Mouse (Mus musculus) heart, embryonic 12.5 days (tissue): ENCODE data around the gene Plcl1. TPM values are rescaled to one million over a fixed set of nuclear protein-coding genes. Genes with fewer than 3 reads are reported as not detected.

ENCODE experiments used
- ATAC-seq: fragments of 200-750 bp; cut with Nextera tagmentation; 2 replicates; pipeline ENCODE4 v1.8.0; 2017; ENCODE audit warnings: moderate TSS enrichment, moderate library complexity; ENCODE audit not compliant: insufficient number of reproducible peaks, low FRiP score
- H3K27ac ChIP-seq: fragments of 300-500 bp; sonication (generic); 2 replicates; pipeline ENCODE4 v1.5.1; 2016; ENCODE audit warnings: mild to moderate bottlenecking, moderate library complexity; ENCODE audit not compliant: poor library complexity, severe bottlenecking
- H3K27me3 ChIP-seq: fragments of 300-500 bp; sonication (generic); replicated peaks from 2 replicates; pipeline ENCODE4 v1.6.1; 2016; ENCODE audit warnings: mild to moderate bottlenecking, moderate library complexity
- H3K36me3 ChIP-seq: fragments of 300-500 bp; sonication (generic); 2 replicates; pipeline ENCODE4 v1.6.1; 2016; ENCODE audit warnings: mild to moderate bottlenecking, moderate library complexity
- H3K4me1 ChIP-seq: fragments of 300-500 bp; sonication (generic); replicated peaks from 2 replicates; pipeline ENCODE4 v1.6.1; 2016; ENCODE audit warnings: mild to moderate bottlenecking
- H3K4me2 ChIP-seq: fragments of 300-500 bp; sonication (generic); 2 replicates; pipeline ENCODE4 v1.6.1; 2016; ENCODE audit warnings: mild to moderate bottlenecking, moderate library complexity
- H3K4me3 ChIP-seq: fragments of 300-500 bp; sonication (generic); 2 replicates; pipeline ENCODE4 v1.5.1; 2016; ENCODE audit warnings: mild to moderate bottlenecking
- H3K9ac ChIP-seq: fragments of 300-500 bp; sonication (generic); 2 replicates; pipeline ENCODE4 v1.6.1; 2016; ENCODE audit warnings: mild to moderate bottlenecking, moderate library complexity
- H3K9me3 ChIP-seq: fragments of 300-500 bp; sonication (generic); replicated peaks from 2 replicates; pipeline ENCODE4 v1.6.1; 2016; ENCODE audit warnings: mild to moderate bottlenecking, moderate library complexity
- WGBS: fragments of 180-500 bp; shearing (Covaris S2); methylation state at CpG from one replicate; pipeline ENCODE4 v1.1.7; 2016; 5-methylcytosine and 5-hydroxymethylcytosine counted together
- polyA plus RNA-seq: library from polyadenylated mRNA; unstranded; fragments of >200 nt; fragmentation: Nextera tagmentation; extraction: Ambion mirVana; gene quantifications from 2 replicates; pipeline ENCODE4 v1.2.1, GENCODE M21; 2016

Plcl1 gene
- polyA plus RNA-seq, 1 experiment from 2014 or later = 0.80 TPM

DNA sequence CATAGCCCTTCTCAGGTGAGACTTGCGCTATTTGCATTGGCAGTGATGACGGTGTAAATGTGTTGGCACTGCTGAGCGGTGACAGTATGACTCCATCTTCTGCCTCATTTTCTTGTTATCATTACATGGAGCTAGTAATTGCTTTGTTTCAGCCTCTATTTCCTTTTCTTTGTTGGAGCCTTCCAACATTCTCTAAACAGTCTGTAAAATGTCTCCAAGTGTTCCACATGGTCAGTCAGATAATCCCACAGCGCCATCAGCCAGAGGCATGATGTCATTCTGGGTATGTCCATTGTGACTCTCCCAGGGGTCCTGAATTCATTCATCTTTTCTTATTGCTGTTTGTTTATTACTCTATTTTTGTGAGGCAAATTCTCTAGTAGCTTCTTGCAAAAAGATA, 165.7 kb downstream of the Plcl1 start:
- no peaks in the 10 kb centered on the region for H3K9me3 ChIP-seq
- WGBS = 76% methylated on average over 4 of the region's 4 CpGs
- no peak overlapping the region for H3K4me3 ChIP-seq
- H3K4me1 ChIP-seq = peaks cover 9% of the 10 kb centered on the region; the same call in 1 of the 2 replicates
- H3K4me2 ChIP-seq = no peak overlapping the region
- no peak for ATAC-seq
- no peak overlapping the region for H3K9ac ChIP-seq
- no peaks in the 10 kb centered on the region for H3K27me3 ChIP-seq
- no peak overlapping the region for H3K27ac ChIP-seq
- H3K36me3 ChIP-seq = no peaks in the 10 kb centered on the region

DNA sequence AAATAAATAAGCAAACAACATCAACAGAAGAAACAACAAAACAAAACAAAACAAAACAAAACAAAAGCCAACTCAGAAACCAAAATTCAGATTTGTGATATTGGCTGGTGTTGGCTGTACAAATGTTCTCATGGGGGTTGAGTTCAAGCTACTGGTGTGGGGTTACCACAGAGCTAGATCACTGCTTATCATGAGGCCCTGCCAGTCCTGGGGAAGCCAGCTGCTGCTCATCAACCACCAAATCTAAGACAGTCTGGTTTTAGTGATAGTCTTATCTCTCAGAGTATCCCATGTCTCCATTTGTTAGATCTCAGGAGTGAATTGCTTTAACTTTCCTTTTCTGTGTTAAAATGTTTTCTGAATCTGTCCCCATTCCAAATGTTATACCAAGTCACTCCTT, 166.5 kb downstream of the Plcl1 start:
- Histone ChIP-seq H3K36me3 (no peaks in the 10 kb centered on the region), H3K4me3 (no peak overlapping the region), H3K4me2 (no peak overlapping the region), H3K9ac (no peak overlapping the region), H3K27ac (no peak overlapping the region), H3K27me3 (no peaks in the 10 kb centered on the region), H3K4me1 (peaks cover 9% of the 10 kb centered on the region; the same call in 1 of the 2 replicates), H3K9me3 (no peaks in the 10 kb centered on the region)
- ATAC-seq = no peak

DNA sequence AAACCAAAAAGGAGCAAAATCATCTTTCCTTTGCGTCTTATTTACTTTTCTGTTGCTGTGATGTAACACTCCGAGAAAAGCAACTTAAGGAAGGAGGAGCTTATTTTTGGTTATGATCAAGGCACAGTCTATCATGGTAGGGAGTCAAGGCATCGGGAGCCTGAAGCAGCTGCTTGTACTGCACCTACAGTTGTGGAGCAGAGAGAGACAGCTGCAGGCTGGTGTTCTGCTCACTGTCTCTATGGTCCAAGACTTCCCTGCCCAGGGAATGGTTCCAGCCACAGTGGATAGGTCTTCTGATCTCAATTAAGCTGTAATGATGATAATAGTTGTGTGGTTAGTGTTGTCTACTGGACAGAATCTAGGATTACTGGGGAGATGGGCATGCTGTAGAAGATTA, 166.9 kb downstream of the Plcl1 start:
- 59% methylated on average over 3 of the region's 3 CpGs for WGBS
- no peak overlapping the region for H3K4me2 ChIP-seq

DNA sequence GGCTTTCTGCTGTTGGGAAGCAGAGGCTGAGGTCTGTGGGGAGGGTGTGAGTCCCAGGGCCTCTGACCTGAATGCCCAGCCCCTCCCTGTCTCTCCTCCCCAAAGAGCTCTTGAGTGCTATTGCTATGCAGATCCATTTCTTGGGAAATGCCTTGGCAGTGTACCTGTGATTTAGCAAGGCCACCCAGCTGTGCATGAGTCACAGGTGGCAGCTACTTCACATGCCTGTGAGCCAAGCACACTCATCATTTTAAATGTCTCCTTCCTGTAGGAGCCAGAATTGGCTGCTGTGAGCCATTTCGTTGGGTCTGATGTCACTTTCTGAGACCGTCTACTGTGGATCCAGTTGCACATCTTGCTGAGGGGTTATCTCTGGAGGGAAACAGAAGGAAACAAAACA, 170.2 kb downstream of the Plcl1 start:
- H3K4me2 ChIP-seq = no peak overlapping the region
- no peaks in the 10 kb centered on the region for H3K27me3 ChIP-seq
- H3K9me3 ChIP-seq = no peaks in the 10 kb centered on the region
- H3K4me1 ChIP-seq = peaks cover 7% of the 10 kb centered on the region; the same call in 1 of the 2 replicates
- no peak overlapping the region for H3K4me3 ChIP-seq
- 24% methylated on average over 2 of the region's 2 CpGs for WGBS
- no peaks in the 10 kb centered on the region for H3K36me3 ChIP-seq
- H3K9ac ChIP-seq = no peak overlapping the region
- no peak overlapping the region for H3K27ac ChIP-seq
- no peak for ATAC-seq

More for the DNA sequence above, 166.9 kb downstream of the Plcl1 start:
- Histone ChIP-seq H3K36me3 (no peaks in the 10 kb centered on the region), H3K4me3 (no peak overlapping the region), H3K9me3 (no peaks in the 10 kb centered on the region), H3K4me1 (peaks cover 9% of the 10 kb centered on the region; the same call in 1 of the 2 replicates), H3K27ac (no peak overlapping the region), H3K27me3 (no peaks in the 10 kb centered on the region), H3K9ac (no peak overlapping the region)
- no peak for ATAC-seq

DNA sequence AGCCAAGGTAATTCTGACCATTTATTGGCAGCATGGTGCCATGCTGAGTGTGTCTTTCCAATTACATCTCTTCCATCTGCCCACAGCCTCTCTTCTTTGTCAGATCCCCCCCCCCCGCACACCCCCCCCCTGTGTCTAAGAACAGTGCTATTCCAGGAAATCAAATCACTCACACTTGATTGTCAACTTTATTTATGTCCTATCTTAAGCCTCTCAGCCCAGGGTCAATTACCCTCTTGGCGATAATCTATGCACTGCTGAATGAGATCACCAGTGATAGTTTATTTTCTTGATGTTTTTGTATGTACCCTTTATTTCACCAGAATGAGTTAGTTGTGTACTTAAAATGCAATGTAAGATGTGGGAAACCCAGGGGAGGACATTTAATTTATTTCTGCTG, 176.0 kb downstream of the Plcl1 start:
- H3K27me3 ChIP-seq = no peaks in the 10 kb centered on the region
- H3K4me2 ChIP-seq = no peak overlapping the region
- H3K9ac ChIP-seq = no peak overlapping the region
- no peaks in the 10 kb centered on the region for H3K9me3 ChIP-seq
- no peak overlapping the region for H3K4me3 ChIP-seq
- no peak for ATAC-seq
- no peak overlapping the region for H3K27ac ChIP-seq
- 64% methylated on average over 2 of the region's 2 CpGs for WGBS
- 0 out of 2 replicates have a peak, but pooled peaks cover 3% of the 10 kb centered on the region for H3K4me1 ChIP-seq
- H3K36me3 ChIP-seq = no peaks in the 10 kb centered on the region

DNA sequence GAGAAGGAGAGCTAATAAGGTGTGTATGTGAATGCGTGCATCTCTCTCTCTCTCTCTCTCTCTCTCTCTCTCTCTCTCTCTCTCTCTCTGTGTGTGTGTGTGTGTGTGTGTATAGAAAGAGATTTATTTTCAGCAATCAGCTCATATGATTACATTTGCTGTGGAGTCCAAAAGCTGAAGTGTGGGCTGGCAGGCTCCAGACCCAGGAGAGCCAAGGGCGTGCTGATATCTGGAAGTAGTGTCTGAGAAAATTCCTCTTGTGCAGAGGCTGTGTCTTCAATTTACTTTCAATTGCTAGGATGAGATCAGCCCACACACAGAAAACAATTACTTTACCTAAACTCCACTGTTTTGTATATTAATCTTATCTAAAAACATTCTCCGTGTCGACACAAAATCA, 179.7 kb downstream of the Plcl1 start:
- Histone ChIP-seq H3K27me3 (no peaks in the 10 kb centered on the region), H3K4me3 (no peak overlapping the region), H3K9me3 (no peaks in the 10 kb centered on the region), H3K4me2 (no peak overlapping the region), H3K27ac (no peak overlapping the region), H3K9ac (no peak overlapping the region), H3K36me3 (no peaks in the 10 kb centered on the region), H3K4me1 (0 out of 2 replicates have a peak, but pooled peaks cover 3% of the 10 kb centered on the region)
- no peak for ATAC-seq
- WGBS = 68% methylated on average over 4 of the region's 4 CpGs

DNA sequence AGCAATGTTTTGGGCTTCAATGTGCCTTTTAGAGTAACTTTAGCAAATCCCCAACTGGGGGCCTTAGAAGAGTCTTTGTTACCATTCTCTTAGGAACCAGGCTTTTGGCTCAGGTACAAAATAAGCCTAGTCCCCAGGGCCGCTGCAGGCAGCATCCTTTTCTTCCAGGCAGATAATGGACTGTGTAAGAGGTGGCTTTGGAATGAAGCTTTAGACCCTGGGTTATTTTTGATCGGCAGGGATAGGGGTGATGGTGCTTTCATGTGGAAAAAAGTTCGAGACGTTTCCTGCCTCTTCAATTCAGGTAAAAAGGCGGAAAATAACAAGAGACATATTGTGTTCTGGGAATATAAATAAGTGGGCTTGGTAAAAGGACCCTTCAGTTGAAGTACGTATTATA, 182.4 kb downstream of the Plcl1 start:
- H3K36me3 ChIP-seq = no peaks in the 10 kb centered on the region
- H3K4me3 ChIP-seq = no peak overlapping the region
- no peak overlapping the region for H3K27ac ChIP-seq
- no peak overlapping the region for H3K9ac ChIP-seq
- no peaks in the 10 kb centered on the region for H3K27me3 ChIP-seq
- 0 out of 2 replicates have a peak, but pooled peaks cover 3% of the 10 kb centered on the region for H3K4me1 ChIP-seq
- no peak for ATAC-seq
- WGBS = 68% methylated on average over 6 of the region's 6 CpGs
- no peaks in the 10 kb centered on the region for H3K9me3 ChIP-seq
- no peak overlapping the region for H3K4me2 ChIP-seq

DNA sequence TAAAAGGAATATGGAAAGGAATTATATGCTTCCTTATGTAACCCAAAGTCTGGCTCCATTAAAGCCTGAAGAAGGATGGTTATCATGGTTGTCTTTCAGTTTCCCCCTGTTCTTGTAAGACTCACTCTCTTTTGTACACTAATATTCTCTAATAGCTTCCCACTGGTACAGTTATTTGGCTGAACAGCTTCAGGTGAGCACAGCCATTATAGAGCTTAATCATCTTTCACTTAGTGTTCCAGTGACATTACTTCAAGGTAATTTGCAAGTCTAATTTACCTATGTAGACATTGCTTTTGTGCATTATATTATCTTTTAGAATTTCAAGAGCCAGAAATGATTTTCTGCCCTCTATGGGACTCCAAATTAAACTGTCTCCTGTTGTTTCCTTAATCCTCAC, 184.3 kb downstream of the Plcl1 start:
- H3K36me3 ChIP-seq = no peaks in the 10 kb centered on the region
- H3K27me3 ChIP-seq = no peaks in the 10 kb centered on the region
- no peak overlapping the region for H3K4me3 ChIP-seq
- no peak overlapping the region for H3K27ac ChIP-seq
- no peak for ATAC-seq
- no peak overlapping the region for H3K9ac ChIP-seq
- no peaks in the 10 kb centered on the region for H3K9me3 ChIP-seq
- 0 out of 2 replicates have a peak, but pooled peaks cover 2% of the 10 kb centered on the region for H3K4me1 ChIP-seq
- no peak overlapping the region for H3K4me2 ChIP-seq

DNA sequence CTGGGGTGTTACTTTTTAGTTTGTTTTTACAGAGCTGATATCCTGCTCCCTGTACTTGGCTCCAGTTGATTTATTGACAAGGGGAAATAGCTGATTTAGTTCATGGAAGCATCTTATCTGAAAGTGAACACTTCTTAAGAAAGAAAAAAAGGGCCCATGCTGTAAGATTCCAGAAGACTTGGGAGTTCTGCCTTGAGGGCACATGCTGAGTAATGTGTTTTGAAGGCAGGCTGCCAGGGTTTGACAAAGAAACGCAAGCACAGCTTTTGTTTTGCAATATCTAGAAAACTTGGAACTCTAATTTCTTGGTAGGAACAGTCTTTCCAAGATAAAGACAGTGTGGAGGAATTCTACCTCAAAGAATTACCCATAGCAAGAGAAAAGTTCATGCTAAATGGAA, 194.8 kb downstream of the Plcl1 start:
- 59% methylated on average over 1 of the region's 1 CpGs for WGBS
- no peaks in the 10 kb centered on the region for H3K4me1 ChIP-seq
- no peak overlapping the region for H3K4me2 ChIP-seq

DNA sequence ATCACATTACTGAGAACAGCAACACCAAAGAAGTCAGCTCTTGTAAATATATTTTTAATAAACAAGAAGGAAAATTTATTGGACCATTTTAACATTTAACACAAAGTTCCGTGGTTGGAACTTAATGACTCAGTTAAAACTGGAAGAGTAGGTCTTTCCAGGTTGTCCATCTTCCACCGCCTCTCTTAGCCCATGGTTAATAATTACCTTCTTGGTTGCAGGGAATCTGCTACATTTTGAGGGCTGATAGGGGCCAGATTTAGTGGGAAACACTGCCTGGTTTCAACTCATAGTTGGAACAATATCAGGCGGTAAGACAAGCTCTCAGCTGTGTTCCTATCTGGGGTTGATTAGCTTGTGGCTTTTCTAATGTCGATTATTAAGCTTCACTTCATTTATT, 198.9 kb downstream of the Plcl1 start:
- no peak for ATAC-seq
- no peak overlapping the region for H3K4me2 ChIP-seq
- H3K4me1 ChIP-seq = 0 out of 2 replicates have a peak, but pooled peaks cover 2% of the 10 kb centered on the region
- no peaks in the 10 kb centered on the region for H3K9me3 ChIP-seq
- no peak overlapping the region for H3K4me3 ChIP-seq
- no peak overlapping the region for H3K9ac ChIP-seq
- H3K36me3 ChIP-seq = no peaks in the 10 kb centered on the region
- WGBS = 89% methylated on average over 4 of the region's 4 CpGs
- no peaks in the 10 kb centered on the region for H3K27me3 ChIP-seq
- no peak overlapping the region for H3K27ac ChIP-seq

More for the DNA sequence above, 194.8 kb downstream of the Plcl1 start:
- Histone ChIP-seq H3K27ac (no peak overlapping the region), H3K4me3 (no peak overlapping the region), H3K27me3 (no peaks in the 10 kb centered on the region), H3K9me3 (no peaks in the 10 kb centered on the region), H3K36me3 (no peaks in the 10 kb centered on the region), H3K9ac (no peak overlapping the region)
- no peak for ATAC-seq

DNA sequence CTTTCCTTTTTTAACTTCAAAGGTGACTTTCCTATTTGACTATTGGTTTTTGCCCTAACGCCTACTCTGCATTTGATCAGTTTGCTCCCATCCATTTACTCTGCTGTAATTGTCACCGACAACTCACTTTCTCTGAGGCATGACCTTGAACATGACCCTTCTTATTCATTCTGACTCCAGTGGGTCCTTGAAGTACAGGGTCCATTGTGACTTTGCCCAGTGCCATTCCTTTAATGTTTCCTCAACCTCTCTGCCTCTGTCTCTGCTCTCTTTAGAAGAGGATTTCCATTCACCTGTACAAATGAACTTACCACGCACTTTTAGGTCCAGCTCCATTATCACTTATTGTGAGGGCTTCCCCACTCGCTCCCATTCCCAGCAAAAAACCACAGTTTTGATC, 199.7 kb downstream of the Plcl1 start:
- no peak overlapping the region for H3K4me3 ChIP-seq
- no peaks in the 10 kb centered on the region for H3K9me3 ChIP-seq
- 76% methylated on average over 4 of the region's 4 CpGs for WGBS
- no peaks in the 10 kb centered on the region for H3K36me3 ChIP-seq
- H3K9ac ChIP-seq = no peak overlapping the region
- H3K4me2 ChIP-seq = no peak overlapping the region
- H3K4me1 ChIP-seq = 0 out of 2 replicates have a peak, but pooled peaks cover 2% of the 10 kb centered on the region
- ATAC-seq = no peak
- no peak overlapping the region for H3K27ac ChIP-seq
- H3K27me3 ChIP-seq = no peaks in the 10 kb centered on the region

DNA sequence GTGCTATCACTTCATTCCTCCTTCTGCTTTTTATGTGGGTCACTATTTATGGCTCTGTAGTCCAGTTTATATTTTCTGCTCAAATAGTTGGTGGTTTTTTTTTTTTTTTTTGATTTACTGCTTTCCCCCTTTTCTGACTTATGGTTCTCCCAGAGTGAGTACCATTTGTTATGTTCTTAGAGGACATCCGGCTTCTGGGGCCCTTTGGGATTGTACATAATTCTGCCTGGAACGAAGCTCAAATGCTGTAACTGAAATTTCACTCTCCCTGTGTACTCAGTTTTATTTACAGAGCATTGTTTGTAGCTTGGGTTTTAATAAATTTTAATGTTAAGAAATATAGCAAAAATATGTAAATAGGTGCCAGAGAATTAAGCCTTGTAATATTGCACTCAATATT, 200.2 kb downstream of the Plcl1 start:
- no peaks in the 10 kb centered on the region for H3K27me3 ChIP-seq
- H3K36me3 ChIP-seq = no peaks in the 10 kb centered on the region
- H3K27ac ChIP-seq = no peak overlapping the region
- no peaks in the 10 kb centered on the region for H3K9me3 ChIP-seq
- H3K4me1 ChIP-seq = 0 out of 2 replicates have a peak, but pooled peaks cover 2% of the 10 kb centered on the region
- no peak overlapping the region for H3K4me3 ChIP-seq
- ATAC-seq = no peak
- WGBS = 76% methylated on average over 2 of the region's 2 CpGs
- no peak overlapping the region for H3K9ac ChIP-seq
- no peak overlapping the region for H3K4me2 ChIP-seq
